17 mouse cellular contexts compared by ENCODE assay signal in the genomic region with DNA sequence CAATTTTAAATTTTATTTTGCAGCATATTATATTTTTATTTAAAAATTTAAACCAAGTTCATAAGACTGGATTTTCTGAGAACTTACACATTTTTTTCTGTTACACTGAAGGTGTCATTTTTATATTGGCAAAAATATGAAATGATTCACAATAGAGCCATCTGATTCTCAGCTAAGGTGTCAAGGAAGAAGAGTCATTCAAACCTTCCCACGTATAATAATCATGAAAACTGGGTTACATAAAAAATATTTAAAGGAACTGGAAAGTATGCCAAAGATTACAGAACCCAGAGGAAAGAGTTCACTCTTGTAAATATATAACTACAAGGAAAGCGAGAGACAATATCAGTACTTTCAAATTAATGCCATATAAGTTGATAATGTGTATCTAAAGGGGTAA.
"Had no signal": no experiment of that assay in that cellular context is flagged by ENCODE, and none has a peak within 500 bp of the region (broad histone marks: within the 10 kb centered on the region; RNA-seq: fewer than 3 reads in every experiment).

No protein-coding gene starts in this region.

- H3K27me3 ChIP-seq: lung, embryonic 15.5 days; megakaryocyte, embryonic 14.5 days; midbrain, embryonic 13.5 days; midbrain, embryonic 15.5 days; neural tube, embryonic 12.5 days; stomach, embryonic 15.5 days had no signal

- H3K4me3 ChIP-seq: lung, embryonic 15.5 days; megakaryocyte, embryonic 14.5 days; midbrain, embryonic 13.5 days; midbrain, embryonic 15.5 days; neural tube, embryonic 12.5 days; stomach, embryonic 15.5 days had no signal

- H3K4me1 ChIP-seq: lung, embryonic 15.5 days; megakaryocyte, embryonic 14.5 days; midbrain, embryonic 13.5 days; midbrain, embryonic 15.5 days; neural tube, embryonic 12.5 days; stomach, embryonic 15.5 days had no signal

- H3K36me3 ChIP-seq: lung, embryonic 15.5 days; midbrain, embryonic 13.5 days; midbrain, embryonic 15.5 days; neural tube, embryonic 12.5 days; stomach, embryonic 15.5 days had no signal

- H3K9me3 ChIP-seq: lung, embryonic 15.5 days; megakaryocyte, embryonic 14.5 days; midbrain, embryonic 13.5 days; midbrain, embryonic 15.5 days; neural tube, embryonic 12.5 days; stomach, embryonic 15.5 days had no signal

- DNase-seq: liver, postnatal 0 days; lung, adult 2 months; lung, postnatal 14 days; lung, postnatal 36 days; right cerebral cortex, postnatal 14 days; thymus, adult 18-20 months; thymus, postnatal 14 days; thymus, postnatal 36 days had no signal

- ATAC-seq: liver, postnatal 0 days; lung, postnatal 0 days; midbrain, embryonic 13.5 days; midbrain, embryonic 15.5 days had no signal

- H3K27ac ChIP-seq: lung, embryonic 15.5 days; macrophage; midbrain, embryonic 13.5 days; midbrain, embryonic 15.5 days; neural tube, embryonic 12.5 days; stomach, embryonic 15.5 days; stomach, postnatal 0 days had no signal
